Mouse (Mus musculus): ENCODE measurements around the gene Tfr2.

Gene Tfr2

GRCm38 (mm10) chr5:137569665-137570064, at the start of gene Tfr2:
Tfr2 (plus strand) TSS chr5:137569840.
- peak; percentile 63 for DNase-seq

- no peak for DNase-seq
Measured at GRCm38 (mm10) chr5:137521861-137522260, 47.8 kb upstream of the Tfr2 start.

GRCm38 (mm10) chr5:137522711-137523110, 46.9 kb upstream of the Tfr2 start:
- DNase-seq: no peak

- no peak for DNase-seq
Measured at GRCm38 (mm10) chr5:137523396-137524250, 46.0 kb upstream of the Tfr2 start.

- DNase-seq: no peak
Measured at GRCm38 (mm10) chr5:137524251-137524515, 45.5 kb upstream of the Tfr2 start.

- DNase-seq: no peak
Measured at GRCm38 (mm10) chr5:137524671-137525070, 45.0 kb upstream of the Tfr2 start.

- DNase-seq: no peak
Measured at GRCm38 (mm10) chr5:137525511-137525910, 44.1 kb upstream of the Tfr2 start.

- peak; percentile 69 for DNase-seq
Measured at GRCm38 (mm10) chr5:137526192-137526936, 43.3 kb upstream of the Tfr2 start.

- DNase-seq: no peak
Measured at GRCm38 (mm10) chr5:137527413-137527812, 42.2 kb upstream of the Tfr2 start.

GRCm38 (mm10) chr5:137528247-137528968, 41.2 kb upstream of the Tfr2 start:
- no peak for DNase-seq

GRCm38 (mm10) chr5:137529221-137529995, 40.2 kb upstream of the Tfr2 start:
- no peak for DNase-seq

- no peak for DNase-seq
Measured at GRCm38 (mm10) chr5:137530075-137530474, 39.6 kb upstream of the Tfr2 start.

- peak; percentile 83 for DNase-seq
Measured at GRCm38 (mm10) chr5:137530588-137531413, 38.8 kb upstream of the Tfr2 start.

GRCm38 (mm10) chr5:137531414-137532130, 38.1 kb upstream of the Tfr2 start:
- DNase-seq: peak; percentile 74

GRCm38 (mm10) chr5:137532131-137532807, 37.4 kb upstream of the Tfr2 start:
- DNase-seq: no peak

GRCm38 (mm10) chr5:137532808-137533116, 36.9 kb upstream of the Tfr2 start:
- DNase-seq: no peak

- peak; percentile 99 for DNase-seq
Measured at GRCm38 (mm10) chr5:137533117-137533827, 36.4 kb upstream of the Tfr2 start, which contains the start of the genes Epo and Gnb2. Epo (minus strand) TSS chr5:137533242. Gnb2 (minus strand) TSS chr5:137533510.

- no peak for DNase-seq
Measured at GRCm38 (mm10) chr5:137534762-137535161, 34.9 kb upstream of the Tfr2 start.

- no peak for DNase-seq
Measured at GRCm38 (mm10) chr5:137535318-137535717, 34.3 kb upstream of the Tfr2 start.

- DNase-seq: no peak
Measured at GRCm38 (mm10) chr5:137537461-137537860, 32.2 kb upstream of the Tfr2 start.
